Mouse (Mus musculus) kidney, adult 2 months (tissue): ENCODE data around the gene Grap. TPM values are rescaled to one million over a fixed set of nuclear protein-coding genes. Genes with fewer than 3 reads are reported as not detected.
A peak's percentile ranks its signal among the peaks of the same experiment; 100 is the strongest.

Experiments used
- DNase-seq: peaks from one replicate; pipeline ENCODE4 v3.0.0; 2021
- H3K27ac ChIP-seq: fragments of 200-500 bp; 2 replicates; pipeline ENCODE4 v1.5.1; 2012; ENCODE audit warnings: low read depth, low read length, control low read depth, inconsistent platforms; ENCODE audit not compliant: insufficient read depth
- H3K27me3 ChIP-seq: fragments of 200-500 bp; replicated peaks from 2 replicates; pipeline ENCODE4 v1.6.1; 2012; ENCODE audit warnings: mild to moderate bottlenecking, moderate library complexity, low read length, inconsistent platforms; ENCODE audit not compliant: control insufficient read depth, insufficient read depth
- H3K36me3 ChIP-seq: fragments of 200-500 bp; 2 replicates; pipeline ENCODE4 v1.6.1; 2012; ENCODE audit warnings: mild to moderate bottlenecking, moderate library complexity, low read length, inconsistent platforms; ENCODE audit not compliant: control insufficient read depth, insufficient read depth
- H3K4me1 ChIP-seq: fragments of 200-500 bp; 2 replicates; pipeline ENCODE4 v1.6.1; 2011; ENCODE audit warnings: low read length; ENCODE audit not compliant: control insufficient read depth, insufficient read depth
- H3K4me3 ChIP-seq: fragments of 200-500 bp; 2 replicates; pipeline ENCODE4 v1.5.1; 2011; ENCODE audit warnings: mild to moderate bottlenecking, low read depth, low read length, control low read depth; ENCODE audit not compliant: insufficient read depth
- CTCF ChIP-seq: fragments of 200-500 bp; conservative IDR thresholded peaks from 2 replicates; pipeline ENCODE4 v1.5.1; 2011; ENCODE audit warnings: low read depth, mild to moderate bottlenecking, control low read depth, low read length, moderate library complexity, mixed read lengths; ENCODE audit not compliant: insufficient read depth, insufficient read length
- POLR2A ChIP-seq: fragments of 200-500 bp; IDR thresholded peaks from one replicate; pipeline ENCODE4 v1.6.1; 2011; ENCODE audit warnings: low read depth, low read length, control low read depth
- WGBS: fragments of 180-500 bp; shearing (Covaris S2); methylation state at CpG from one replicate; pipeline ENCODE4 v1.1.7; 2018; 5-methylcytosine and 5-hydroxymethylcytosine counted together
- polyA plus RNA-seq: library from polyadenylated mRNA; depleted of rRNA; stranded (reverse); fragments of >200 nt; gene quantifications from 2 replicates; pipeline ENCODE4 v1.2.3, GENCODE M21; 2012

Gene Grap
- polyA plus RNA-seq, 1 experiment, result 15.3 TPM

DNA sequence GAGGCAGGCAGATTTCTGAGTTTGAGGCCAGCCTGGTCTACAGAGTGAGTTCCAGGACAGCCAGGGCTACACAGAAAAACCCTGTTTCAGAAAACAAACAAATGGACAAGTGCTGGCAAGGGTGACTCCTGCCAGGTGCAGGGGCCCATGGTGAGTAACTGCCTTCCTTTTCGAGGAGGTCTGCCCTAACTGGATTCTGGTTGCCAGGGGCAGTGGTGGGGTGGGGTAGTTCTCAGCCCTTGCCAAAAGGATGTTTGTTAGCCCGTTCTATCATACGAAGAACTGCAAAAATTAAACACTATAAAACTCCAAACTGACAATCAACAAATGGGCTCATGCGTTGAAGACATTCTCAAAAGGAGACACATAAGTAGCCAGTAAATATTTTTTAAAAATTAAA is 3.4 kb upstream of the Grap start:
- DNase-seq, result no peak
- H3K4me1 ChIP-seq, result peaks cover 8% of the 10 kb centered on the region; the same call in 1 of the 2 replicates
- H3K36me3 ChIP-seq, result no peaks in the 10 kb centered on the region
- no peak overlapping the region for H3K27ac ChIP-seq
- H3K27me3 ChIP-seq, result no peaks in the 10 kb centered on the region
- TF ChIP-seq POLR2A (no peak), CTCF (no peak)
- no peak overlapping the region for H3K4me3 ChIP-seq
- 93% methylated on average over 4 of the region's 4 CpGs for WGBS

DNA sequence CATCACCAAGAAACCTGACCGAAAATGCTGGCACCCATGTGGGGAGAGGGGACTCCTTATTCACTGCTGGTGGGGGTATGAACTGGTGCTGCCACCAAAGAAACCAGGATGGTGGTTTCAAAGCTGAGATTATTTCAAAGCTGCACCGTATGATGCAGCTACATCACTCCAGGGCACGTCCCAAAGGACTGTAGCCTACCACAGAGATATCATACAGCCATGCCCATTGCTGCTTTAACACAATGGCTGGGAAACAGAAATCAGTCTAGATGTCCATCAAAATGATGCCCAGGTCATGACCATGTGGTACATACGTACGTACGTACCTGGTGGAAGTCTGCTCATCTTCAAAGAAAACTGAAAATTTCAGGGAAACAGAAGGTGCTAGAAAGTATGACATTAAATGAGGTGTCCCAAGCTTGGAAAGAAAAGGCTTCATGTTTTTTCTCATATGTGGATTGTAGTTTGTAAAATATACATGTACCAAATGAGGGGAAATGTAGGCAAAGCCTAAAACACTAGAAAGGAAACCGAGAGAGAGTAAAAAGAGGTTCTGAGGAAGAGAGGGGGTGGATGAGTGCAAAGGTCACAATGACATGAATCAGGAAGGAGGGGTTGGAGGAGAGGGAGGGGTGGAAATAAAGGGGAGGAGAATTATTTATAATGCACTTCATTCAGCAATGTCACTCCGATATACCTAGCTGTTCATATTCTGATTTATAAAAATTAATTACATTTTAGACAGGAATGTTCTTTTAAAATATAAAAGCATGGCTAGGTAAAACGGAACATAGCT is 2.4 kb upstream of the Grap start:
- WGBS, result 80% methylated on average over 9 of the region's 9 CpGs
- TF ChIP-seq POLR2A (no peak), CTCF (no peak)

DNA sequence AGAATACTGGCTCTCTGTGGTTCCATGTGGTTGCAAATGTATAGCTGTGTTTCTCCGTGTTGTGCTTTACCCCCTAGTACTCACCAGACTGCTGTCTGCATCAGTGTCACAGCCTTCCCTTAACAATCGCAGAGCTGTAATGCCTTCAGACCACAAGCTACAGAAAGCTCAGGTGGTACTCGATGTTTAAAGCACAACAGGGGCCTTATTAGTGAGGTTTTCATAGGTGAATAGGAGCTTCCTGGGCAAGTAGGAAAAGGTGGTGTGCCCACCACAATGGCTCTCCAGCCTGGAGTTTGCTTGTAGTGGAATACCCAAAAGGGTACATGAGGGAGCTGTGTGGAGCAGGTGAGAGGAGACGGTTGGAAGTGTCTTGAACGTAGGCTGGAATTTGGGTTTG is 849 bp upstream of the Grap start:
- H3K36me3 ChIP-seq, result no peaks in the 10 kb centered on the region
- TF ChIP-seq CTCF (no peak), POLR2A (no peak)
- 94% methylated on average over 5 of the region's 5 CpGs for whole genome bisulfite sequencing
- H3K27ac ChIP-seq, result no peak overlapping the region
- no peak for DNase-seq
- no peaks in the 10 kb centered on the region for H3K27me3 ChIP-seq
- no peak overlapping the region for H3K4me3 ChIP-seq
- peaks cover 8% of the 10 kb centered on the region; the same call in 1 of the 2 replicates for H3K4me1 ChIP-seq

More for the DNA sequence above, 2.4 kb upstream of the Grap start:
- Histone ChIP-seq H3K36me3 (no peaks in the 10 kb centered on the region), H3K4me1 (peaks cover 8% of the 10 kb centered on the region; the same call in 1 of the 2 replicates), H3K27me3 (no peaks in the 10 kb centered on the region), H3K4me3 (no peak overlapping the region), H3K27ac (no peak overlapping the region)
- DNase-seq, result no peak

DNA sequence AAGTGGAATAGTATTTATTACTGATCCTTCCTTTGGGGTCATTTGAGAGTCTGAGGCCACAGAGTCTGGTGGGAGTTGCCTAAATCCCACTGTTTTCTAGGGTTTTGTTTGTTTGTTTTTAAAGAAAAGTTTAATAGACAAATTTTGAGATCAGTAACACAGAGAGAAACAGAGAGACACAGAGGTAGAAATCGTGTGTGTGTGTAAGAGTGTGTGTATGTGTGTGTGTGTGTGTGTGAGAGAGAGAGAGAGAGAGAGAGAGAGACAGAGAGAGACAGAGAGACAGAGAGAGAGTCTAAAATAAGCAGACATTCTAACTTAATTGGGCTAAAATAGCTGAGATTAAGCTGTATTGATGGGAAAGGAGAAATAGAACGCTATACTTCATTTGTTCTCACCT is 503 bp downstream of the Grap start:
- peaks cover 2% of the 10 kb centered on the region; the same call in 1 of the 2 replicates for H3K4me1 ChIP-seq
- DNase-seq, result no peak
- H3K27me3 ChIP-seq, result no peaks in the 10 kb centered on the region
- no peak for TF ChIP-seq POLR2A
- peak overlapping the region; percentile 66 for H3K4me3 ChIP-seq
- H3K36me3 ChIP-seq, result no peaks in the 10 kb centered on the region
- 76% methylated on average over 2 of the region's 2 CpGs for WGBS
- H3K27ac ChIP-seq, result peak overlapping the region; percentile 83

DNA sequence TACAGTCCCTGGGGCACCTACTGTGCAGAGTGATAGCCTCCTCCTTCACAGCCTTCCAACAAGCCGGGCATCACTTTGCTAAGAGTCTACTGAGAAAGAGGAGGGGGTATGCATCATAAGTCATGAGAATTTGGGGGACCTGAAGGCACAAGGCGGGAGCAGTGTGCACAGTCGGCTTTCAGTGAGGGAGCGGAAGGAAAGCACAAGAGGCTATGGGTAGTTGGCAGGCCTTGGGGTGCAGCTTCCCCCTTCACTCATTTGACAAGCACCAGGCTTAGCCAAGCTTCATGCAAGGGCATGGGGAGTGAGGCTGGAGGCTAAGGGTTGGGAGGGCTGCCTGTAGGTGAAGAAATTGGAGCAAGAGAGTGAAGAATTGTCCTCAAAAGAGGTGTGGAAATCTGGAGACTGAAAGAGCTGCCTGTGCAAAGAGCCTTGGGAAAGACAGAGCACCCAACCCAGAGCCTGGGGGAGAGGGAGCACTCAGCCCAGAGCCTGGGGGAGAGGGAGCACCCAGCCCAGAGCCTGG is 1.8 kb downstream of the Grap start:
- no peak for DNase-seq
- H3K27me3 ChIP-seq, result no peaks in the 10 kb centered on the region
- 81% methylated on average over 4 of the region's 4 CpGs for WGBS

DNA sequence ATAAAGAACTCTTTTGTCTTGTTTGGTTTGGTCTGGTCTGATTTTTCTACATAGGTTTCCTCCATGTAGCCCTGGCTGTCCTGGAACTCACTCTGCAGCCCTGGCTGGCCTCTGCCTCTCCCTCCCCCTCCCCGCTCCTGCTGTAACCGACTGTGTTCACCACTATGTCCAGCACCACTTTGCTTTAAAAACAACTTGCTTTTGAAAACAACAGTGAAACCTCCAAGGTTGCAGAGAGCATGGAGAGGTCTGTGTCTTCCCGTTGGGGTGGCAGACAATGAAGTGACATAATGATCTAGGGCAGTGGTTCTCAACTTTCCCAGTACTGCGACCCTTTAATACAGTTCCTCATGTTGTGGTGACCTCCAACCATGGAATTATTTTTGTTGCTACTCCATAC is 2.6 kb downstream of the Grap start:
- DNase-seq, result no peak
- Histone ChIP-seq H3K27ac (no peak overlapping the region), H3K27me3 (no peaks in the 10 kb centered on the region), H3K4me3 (no peak overlapping the region), H3K4me1 (no peaks in the 10 kb centered on the region), H3K36me3 (no peaks in the 10 kb centered on the region)
- TF ChIP-seq POLR2A (no peak), CTCF (no peak)
- 64% methylated on average over 4 of the region's 4 CpGs for WGBS

More for the DNA sequence above, 1.8 kb downstream of the Grap start:
- H3K4me1 ChIP-seq, result no peaks in the 10 kb centered on the region
- H3K27ac ChIP-seq, result no peak overlapping the region
- TF ChIP-seq CTCF, result no peak
- no peak for TF ChIP-seq POLR2A
- H3K36me3 ChIP-seq, result no peaks in the 10 kb centered on the region
- no peak overlapping the region for H3K4me3 ChIP-seq

DNA sequence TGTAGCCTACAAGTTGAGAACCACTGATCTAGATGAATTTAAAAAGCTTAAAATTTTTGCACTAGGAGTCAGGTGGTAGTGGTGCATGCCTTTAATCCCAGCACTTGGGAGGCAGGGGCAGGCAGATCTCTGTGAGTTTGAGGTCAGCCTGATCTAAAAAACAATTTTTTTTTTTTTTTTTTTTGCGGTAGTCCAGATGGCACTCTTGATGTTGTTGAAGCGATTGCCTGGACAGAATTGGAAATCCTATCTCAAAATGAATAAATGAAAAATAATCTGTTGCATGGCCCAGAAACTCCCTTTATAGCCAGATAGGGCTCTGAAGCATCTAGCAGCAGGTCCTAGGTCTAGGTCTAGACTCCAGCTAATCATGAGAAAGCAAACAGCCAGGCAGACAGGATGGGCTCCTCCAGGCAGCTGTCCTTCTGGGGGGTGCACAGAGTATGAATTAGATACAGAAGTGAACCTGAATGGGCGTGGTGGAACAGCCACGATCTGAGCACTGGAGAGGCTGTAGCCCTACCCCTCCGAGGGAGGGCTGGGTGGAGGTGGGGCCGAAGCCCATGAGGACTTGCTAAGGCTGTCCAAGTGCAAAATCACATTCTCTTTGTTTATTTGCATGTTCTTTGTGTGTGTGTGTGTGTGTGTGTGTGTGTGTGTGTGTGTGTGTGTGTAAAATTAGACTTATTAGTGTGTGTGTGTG is 3.2 kb downstream of the Grap start:
- H3K27me3 ChIP-seq, result no peaks in the 10 kb centered on the region
- 69% methylated on average over 6 of the region's 6 CpGs for WGBS
- no peak overlapping the region for H3K4me3 ChIP-seq
- H3K27ac ChIP-seq, result no peak overlapping the region
- no peaks in the 10 kb centered on the region for H3K4me1 ChIP-seq
- DNase-seq, result no peak
- TF ChIP-seq CTCF (no peak), POLR2A (no peak)
- H3K36me3 ChIP-seq, result no peaks in the 10 kb centered on the region
